Mouse (Mus musculus) MEL (cell line): ENCODE measurements around the gene BC100530.

Experiments
- CHD2 ChIP-seq: IDR thresholded peaks from 2 replicates; pipeline ENCODE4 v1.6.1; 2011; ENCODE audit warnings: low read length, improper control_type of control experiment
- CTCF ChIP-seq, 3 experiments: IDR thresholded peaks in 2 of 3; conservative IDR thresholded peaks in 1 of 3; 2 replicates each; pipeline ENCODE4 v1.5.1; 2011 to 2012; ENCODE audit warnings: low read length in 3 of 3, low read depth in 2 of 3, mild to moderate bottlenecking in 2 of 3, improper control_type of control experiment in 1 of 3, inconsistent platforms in 1 of 3, mixed read lengths in 1 of 3, moderate library complexity in 1 of 3; ENCODE audit not compliant: control insufficient read depth in 1 of 3, insufficient read depth in 1 of 3, poor library complexity in 1 of 3, severe bottlenecking in 1 of 3
- GATA1 ChIP-seq: IDR thresholded peaks from 2 replicates; pipeline ENCODE4 v1.6.1; 2011; ENCODE audit warnings: low read depth, low read length, improper control_type of control experiment
- MAZ ChIP-seq: IDR thresholded peaks from 2 replicates; pipeline ENCODE4 v1.6.1; 2012; ENCODE audit warnings: low read depth, mild to moderate bottlenecking, inconsistent platforms, low read length, improper control_type of control experiment
- POLR2A ChIP-seq, 2 experiments: IDR thresholded peaks; 2 replicates each; pipeline ENCODE4 v1.6.1; 2011 to 2012; ENCODE audit warnings: low read length in 2 of 2, mild to moderate bottlenecking in 2 of 2, control low read depth in 1 of 2, improper control_type of control experiment in 1 of 2, low read depth in 1 of 2, moderate library complexity in 1 of 2; ENCODE audit not compliant: control insufficient read depth in 1 of 2, insufficient read depth in 1 of 2, poor library complexity in 1 of 2
- POLR2AphosphoS2 ChIP-seq: IDR thresholded peaks from 2 replicates; pipeline ENCODE4 v1.6.1; 2011; ENCODE audit warnings: low read length, improper control_type of control experiment
- RAD21 ChIP-seq: IDR thresholded peaks from 2 replicates; pipeline ENCODE4 v1.6.1; 2011; ENCODE audit warnings: mild to moderate bottlenecking, low read depth, low read length, improper control_type of control experiment
- RCOR1 ChIP-seq: IDR thresholded peaks from 2 replicates; pipeline ENCODE4 v1.6.1; 2012; ENCODE audit warnings: low read depth, mild to moderate bottlenecking, inconsistent platforms, low read length, improper control_type of control experiment

- no peak for TF ChIP-seq CTCF (IDR thresholded peaks at IDR 0.05 in 2 of 3, conservative IDR thresholded peaks at IDR 0.05 in 1 of 3; ENCODE audit: control insufficient read depth in 1 of 3, insufficient read depth in 1 of 3, low read depth in 2 of 3, low read length in 3 of 3, poor library complexity in 1 of 3, severe bottlenecking in 1 of 3)
- TF ChIP-seq CHD2 = no peak
- TF ChIP-seq RAD21 = no peak
- no peak for TF ChIP-seq POLR2A (IDR thresholded peaks at IDR 0.05; ENCODE audit: control insufficient read depth in 1 of 2, insufficient read depth in 1 of 2, low read depth in 1 of 2, low read length in 2 of 2, poor library complexity in 1 of 2)
- no peak for TF ChIP-seq RCOR1
- TF ChIP-seq MAZ = no peak
- TF ChIP-seq POLR2AphosphoS2 = no peak
- TF ChIP-seq GATA1 = no peak
These were observed 33.3 kb downstream of the BC100530 start, which contains the start of gene BC117090 for GRCm38 (mm10) chr16:36334232-36334631.
